Mouse (Mus musculus) kidney, adult 2 months (tissue): ENCODE data around the gene Adgrg4. TPM values are rescaled to one million over a fixed set of nuclear protein-coding genes. Genes with fewer than 3 reads are reported as not detected.

ENCODE experiments used
- DNase-seq: peaks from one replicate; pipeline ENCODE4 v3.0.0; 2021
- H3K27ac ChIP-seq: fragments of 200-500 bp; 2 replicates; pipeline ENCODE4 v1.5.1; 2012; ENCODE audit warnings: low read depth, low read length, control low read depth, inconsistent platforms; ENCODE audit not compliant: insufficient read depth
- H3K27me3 ChIP-seq: fragments of 200-500 bp; replicated peaks from 2 replicates; pipeline ENCODE4 v1.6.1; 2012; ENCODE audit warnings: mild to moderate bottlenecking, moderate library complexity, low read length, inconsistent platforms; ENCODE audit not compliant: control insufficient read depth, insufficient read depth
- H3K36me3 ChIP-seq: fragments of 200-500 bp; 2 replicates; pipeline ENCODE4 v1.6.1; 2012; ENCODE audit warnings: mild to moderate bottlenecking, moderate library complexity, low read length, inconsistent platforms; ENCODE audit not compliant: control insufficient read depth, insufficient read depth
- H3K4me1 ChIP-seq: fragments of 200-500 bp; 2 replicates; pipeline ENCODE4 v1.6.1; 2011; ENCODE audit warnings: low read length; ENCODE audit not compliant: control insufficient read depth, insufficient read depth
- H3K4me3 ChIP-seq: fragments of 200-500 bp; 2 replicates; pipeline ENCODE4 v1.5.1; 2011; ENCODE audit warnings: mild to moderate bottlenecking, low read depth, low read length, control low read depth; ENCODE audit not compliant: insufficient read depth
- CTCF ChIP-seq: fragments of 200-500 bp; conservative IDR thresholded peaks from 2 replicates; pipeline ENCODE4 v1.5.1; 2011; ENCODE audit warnings: low read depth, mild to moderate bottlenecking, control low read depth, low read length, moderate library complexity, mixed read lengths; ENCODE audit not compliant: insufficient read depth, insufficient read length
- POLR2A ChIP-seq: fragments of 200-500 bp; IDR thresholded peaks from one replicate; pipeline ENCODE4 v1.6.1; 2011; ENCODE audit warnings: low read depth, low read length, control low read depth
- WGBS: fragments of 180-500 bp; shearing (Covaris S2); methylation state at CpG from one replicate; pipeline ENCODE4 v1.1.7; 2018; 5-methylcytosine and 5-hydroxymethylcytosine counted together
- polyA plus RNA-seq: library from polyadenylated mRNA; depleted of rRNA; stranded (reverse); fragments of >200 nt; gene quantifications from 2 replicates; pipeline ENCODE4 v1.2.3, GENCODE M21; 2012; rRNA removed

Gene Adgrg4
- polyA plus RNA-seq = 2.5 and 5.0 TPM in 2 replicates

- 61% methylated on average over 2 of the region's 2 CpGs for WGBS
- Histone ChIP-seq H3K27ac (no peak within 1 kb of the TSS), H3K4me3 (no peak within 1 kb of the TSS), H3K36me3 (no peaks in the 10 kb centered on the region), H3K4me1 (no peaks in the 10 kb centered on the region), H3K27me3 (no peaks in the 10 kb centered on the region)
- TF ChIP-seq CTCF (no peak), POLR2A (no peak)
- no peak for DNase-seq
Measured at GRCm38 (mm10) chrX:56869863-56870262, at the start of gene Adgrg4. Adgrg4 (plus strand) TSS chrX:56870163.

GRCm38 (mm10) chrX:56821765-56822603 lies 48.0 kb upstream of the Adgrg4 start, which contains the start of gene Map7d3:
Map7d3 (minus strand) TSS chrX:56822326.
- Histone ChIP-seq H3K27me3 (no peaks in the 10 kb centered on the region), H3K4me1 (no peaks in the 10 kb centered on the region), H3K4me3 (peak within 1 kb of the TSS; percentile 80), H3K36me3 (no peaks in the 10 kb centered on the region), H3K27ac (no peak within 1 kb of the TSS)
- TF ChIP-seq CTCF = no peak
- TF ChIP-seq POLR2A = no peak
- 4% methylated on average over 35 of the region's 35 CpGs for WGBS
- peak; percentile 2 for DNase-seq

- no peaks in the 10 kb centered on the region for H3K4me1 ChIP-seq
- H3K27ac ChIP-seq = no peak overlapping the region
- TF ChIP-seq CTCF = no peak
- TF ChIP-seq POLR2A = no peak
- H3K4me3 ChIP-seq = no peak overlapping the region
- no peaks in the 10 kb centered on the region for H3K36me3 ChIP-seq
- no peak for DNase-seq
- WGBS = 67% methylated on average over 6 of the region's 6 CpGs
- no peaks in the 10 kb centered on the region for H3K27me3 ChIP-seq
Measured at GRCm38 (mm10) chrX:56827492-56827891, 42.5 kb upstream of the Adgrg4 start.

GRCm38 (mm10) chrX:56835842-56836241 lies 34.1 kb upstream of the Adgrg4 start:
- Histone ChIP-seq H3K4me3 (no peak overlapping the region), H3K27me3 (no peaks in the 10 kb centered on the region), H3K36me3 (no peaks in the 10 kb centered on the region), H3K27ac (no peak overlapping the region), H3K4me1 (no peaks in the 10 kb centered on the region)
- DNase-seq = no peak
- TF ChIP-seq CTCF = no peak
- TF ChIP-seq POLR2A = no peak
- 80% methylated on average over 6 of the region's 6 CpGs for WGBS

- Histone ChIP-seq H3K36me3 (no peaks in the 10 kb centered on the region), H3K27ac (no peak overlapping the region), H3K4me1 (no peaks in the 10 kb centered on the region), H3K4me3 (no peak overlapping the region), H3K27me3 (no peaks in the 10 kb centered on the region)
- peak; percentile 32 for DNase-seq
- no peak for TF ChIP-seq POLR2A
- peak; percentile 26; the same call in 1 of the 2 replicates for TF ChIP-seq CTCF
Measured at GRCm38 (mm10) chrX:56839369-56839768, 30.6 kb upstream of the Adgrg4 start.

- H3K27ac ChIP-seq = no peak overlapping the region
- TF ChIP-seq POLR2A (no peak), CTCF (no peak)
- 35% methylated on average over 5 of the region's 5 CpGs for WGBS
- no peaks in the 10 kb centered on the region for H3K4me1 ChIP-seq
- no peak overlapping the region for H3K4me3 ChIP-seq
- H3K36me3 ChIP-seq = no peaks in the 10 kb centered on the region
- no peak for DNase-seq
- no peaks in the 10 kb centered on the region for H3K27me3 ChIP-seq
Measured at GRCm38 (mm10) chrX:56841255-56841654, 28.7 kb upstream of the Adgrg4 start.

GRCm38 (mm10) chrX:57012891-57013290 lies 142.9 kb downstream of the Adgrg4 start:
- H3K36me3 ChIP-seq = no peaks in the 10 kb centered on the region
- no peak overlapping the region for H3K4me3 ChIP-seq
- TF ChIP-seq POLR2A (no peak), CTCF (no peak)
- no peaks in the 10 kb centered on the region for H3K4me1 ChIP-seq
- no peak overlapping the region for H3K27ac ChIP-seq
- H3K27me3 ChIP-seq = no peaks in the 10 kb centered on the region
- peak; percentile 55 for DNase-seq
- 65% methylated on average over 2 of the region's 2 CpGs for WGBS
